Mouse (Mus musculus): Measurements from ENCODE around the gene Wbp1l.

DNA sequence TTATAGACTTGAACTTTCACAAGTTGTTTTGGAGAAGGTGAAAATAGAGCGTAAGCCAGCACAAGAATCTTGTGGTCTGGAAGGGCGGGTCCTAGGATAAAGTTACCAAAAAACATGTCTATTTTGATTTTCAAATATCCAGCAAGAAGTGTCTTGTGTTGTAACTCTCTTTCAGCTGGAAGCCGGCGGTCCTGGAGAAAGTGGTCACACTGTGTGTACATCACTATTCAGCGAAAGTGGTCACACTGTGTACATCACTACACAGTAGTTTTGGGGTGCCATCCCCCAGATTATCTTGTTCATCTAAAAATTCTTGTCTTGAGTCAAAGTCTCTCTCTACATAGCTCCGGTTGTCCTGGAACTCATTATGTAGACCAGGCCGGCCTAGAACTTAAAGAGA, 9.3 kb downstream of the Wbp1l start:
- no peak for TF ChIP-seq TAL1 (IDR thresholded peaks at IDR 0.05; ENCODE audit: low read length)
- no peak for TF ChIP-seq GATA1 (IDR thresholded peaks at IDR 0.05; ENCODE audit: low read length)
